Mouse (Mus musculus) kidney, postnatal 25 days (tissue): ENCODE measurements around the gene Pvrig.
"Not testable (repeated sequence)": the region's sequence is repeated elsewhere in the genome, so short reads cannot be mapped to it uniquely, and the experiment has no call there.

Experiments
- DNase-seq, 2 experiments: peaks; one replicate each; pipeline ENCODE4 v3.0.0; 2021; ENCODE audit warnings: mixed read lengths in 2 of 2

Pvrig gene

DNA sequence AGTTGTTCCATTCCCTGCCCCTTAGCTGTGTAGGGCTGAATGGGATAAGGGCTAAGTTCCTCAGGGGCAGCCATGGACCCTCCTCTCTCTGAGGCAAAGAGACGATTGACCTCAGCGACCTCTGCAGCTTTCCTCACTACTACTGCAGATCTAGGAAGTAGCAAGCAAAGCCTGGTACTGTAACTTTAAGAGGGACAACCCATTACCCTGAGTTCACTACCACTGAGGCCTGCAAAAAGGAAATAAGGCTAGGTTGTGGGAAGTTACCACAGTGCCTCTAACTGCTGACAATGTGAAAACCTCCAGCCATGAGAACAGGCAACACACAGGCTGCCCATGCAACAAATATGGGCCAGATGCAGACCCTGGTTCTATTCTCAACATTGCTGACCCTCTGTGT, at the start of gene Pvrig:
Gene Pvrig, plus strand, starts transcription at position 301 of the 400 bp plus-strand sequence.
- DNase-seq: no peak

DNA sequence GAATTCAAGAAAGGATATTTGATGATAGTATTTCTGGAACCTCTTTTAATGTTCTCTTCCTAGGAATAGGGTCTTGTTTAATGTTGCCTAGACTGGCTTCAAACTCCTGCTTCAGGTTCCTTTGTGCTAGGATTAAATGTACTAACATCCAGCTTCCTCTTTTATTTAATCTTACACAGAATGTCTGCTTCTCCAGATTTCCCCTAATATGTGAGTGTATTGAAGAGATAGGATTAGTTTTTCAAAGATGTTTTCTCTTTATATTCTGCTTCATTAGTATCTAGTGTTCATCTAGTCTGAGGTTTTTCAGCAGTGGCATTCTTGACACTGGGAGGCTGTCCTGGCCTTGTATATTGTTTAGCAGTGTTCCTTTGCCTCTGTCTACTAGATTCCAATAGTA, 47.6 kb upstream of the Pvrig start:
- no peak for DNase-seq

DNA sequence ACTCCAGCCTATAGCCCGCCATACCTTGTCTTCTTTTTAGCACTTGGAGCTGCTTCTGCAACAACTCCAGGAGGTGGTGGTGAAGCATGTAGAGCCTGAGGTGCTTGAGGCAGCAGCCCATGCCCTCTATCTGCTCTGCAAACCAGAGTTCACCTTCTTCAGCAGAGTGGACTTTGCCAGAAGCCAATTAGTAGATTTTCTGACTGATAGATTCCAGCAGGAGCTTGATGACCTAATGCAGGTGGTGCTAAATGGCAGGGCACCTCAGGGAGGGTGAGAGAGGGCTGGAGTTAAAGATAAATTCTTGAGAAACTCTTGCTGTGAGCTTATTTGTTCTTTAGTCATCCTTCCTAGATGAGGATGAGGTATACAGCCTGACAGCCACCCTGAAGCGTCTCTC, 42.1 kb upstream of the Pvrig start:
- no peak for DNase-seq

DNA sequence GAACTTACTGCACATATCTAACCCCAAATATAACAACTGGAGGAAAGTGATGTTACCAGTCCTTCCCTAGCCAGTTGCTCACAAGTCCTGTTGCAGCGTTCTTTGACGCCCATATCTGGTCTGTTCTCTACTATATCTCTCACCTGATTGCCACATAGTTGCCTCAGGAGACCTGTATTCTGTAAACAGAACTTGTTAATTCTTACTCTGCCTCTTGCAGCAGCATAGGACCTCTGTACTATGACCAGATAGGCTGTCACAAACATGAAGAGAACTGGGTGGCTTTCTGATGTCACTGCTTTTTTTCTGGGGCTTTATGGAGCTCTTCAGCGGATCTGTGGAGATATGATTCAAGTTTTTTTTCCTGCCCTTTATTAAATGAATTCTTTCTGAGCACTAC, 29.0 kb upstream of the Pvrig start:
- DNase-seq: no peak

- no peak for DNase-seq
These were observed 1.5 kb downstream of the Pvrig start for GRCm38 (mm10) chr5:138343216-138343615.

- not testable (repeated sequence) for DNase-seq
These were observed 21.4 kb downstream of the Pvrig start for GRCm38 (mm10) chr5:138363208-138363607.

DNA sequence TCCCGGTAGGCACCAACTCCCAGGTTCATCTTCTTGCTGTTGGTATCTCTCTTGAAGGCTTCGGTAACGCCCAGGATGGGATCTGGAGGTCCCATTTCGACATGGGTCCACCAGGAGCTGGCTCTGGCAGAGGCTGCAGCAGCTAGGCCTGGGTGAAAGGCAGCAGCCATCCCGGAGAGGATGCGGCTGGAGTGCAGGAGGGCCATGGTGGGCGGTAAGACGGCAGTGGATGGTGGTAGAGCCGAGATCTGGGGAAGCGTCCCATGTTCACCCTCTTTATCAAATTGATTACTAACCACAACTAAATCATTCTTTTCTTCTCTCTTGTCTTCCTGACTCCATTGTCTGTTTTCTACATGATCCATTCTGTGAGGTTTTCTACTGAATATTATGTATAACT, 23.6 kb downstream of the Pvrig start:
- not testable (repeated sequence) for DNase-seq
